Mouse (Mus musculus): ENCODE data around the gene Scgb1c1. TPM values are rescaled to one million over a fixed set of nuclear protein-coding genes. Genes with fewer than 3 reads are reported as not detected.

Scgb1c1 gene
- not detected in 2 replicates for polyA plus RNA-seq (2016; fragmentation: Nextera tagmentation; extraction: Ambion mirVana)

GRCm38 (mm10) chr7:140844905-140845665, at the start of gene Scgb1c1:
TSS of gene Scgb1c1 (plus strand) at chr7:140845547.
- Histone ChIP-seq H3K27me3 (ENCODE audit: poor library complexity, severe bottlenecking) (peaks cover 41% of the 10 kb centered on the region), H3K4me3 (0 out of 2 replicates have a peak within 1 kb of the TSS, but pooled peaks have one; percentile 22), H3K9me3 (no peaks in the 10 kb centered on the region), H3K27ac (no peak within 1 kb of the TSS), H3K4me1 (peaks cover 6% of the 10 kb centered on the region), H3K36me3 (replicated peaks) (no peaks in the 10 kb centered on the region)
- DNase-seq (ENCODE audit: extremely low spot score, low spot score) = peak; percentile 86
- WGBS = 33% methylated on average over 14 of the region's 14 CpGs

GRCm38 (mm10) chr7:140797619-140798018, 47.7 kb upstream of the Scgb1c1 start:
- H3K4me3 ChIP-seq = no peak overlapping the region
- WGBS = 83% methylated on average over 3 of the region's 3 CpGs
- no peaks in the 10 kb centered on the region for H3K36me3 ChIP-seq (replicated peaks)
- no peaks in the 10 kb centered on the region for H3K9me3 ChIP-seq
- no peaks in the 10 kb centered on the region for H3K27me3 ChIP-seq (ENCODE audit: poor library complexity, severe bottlenecking)
- no peaks in the 10 kb centered on the region for H3K4me1 ChIP-seq
- DNase-seq (ENCODE audit: extremely low spot score, low spot score) = no peak
- no peak overlapping the region for H3K27ac ChIP-seq

DNA sequence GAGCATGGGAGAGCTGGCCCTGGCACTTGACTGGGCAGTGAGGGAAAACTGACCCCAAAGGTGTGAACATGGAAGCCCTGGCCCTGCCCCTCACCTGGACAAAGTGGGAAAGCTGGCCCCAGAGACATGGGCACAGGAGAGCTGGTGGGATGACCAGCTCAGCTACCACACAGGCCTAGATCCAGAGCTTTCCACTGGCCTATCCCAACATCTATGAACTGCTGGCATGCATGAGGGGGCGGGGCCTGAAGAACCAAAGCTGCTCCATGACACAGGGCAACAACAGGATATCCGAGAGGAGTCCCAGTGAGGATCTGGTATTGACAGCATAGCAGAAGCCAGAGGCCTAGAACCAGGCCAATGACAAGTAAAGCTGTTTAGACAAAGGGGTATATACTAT, 47.1 kb upstream of the Scgb1c1 start:
- DNase-seq (ENCODE audit: extremely low spot score, low spot score) = no peak
- WGBS = 70% methylated on average over 2 of the region's 2 CpGs
- H3K4me3 ChIP-seq = no peak overlapping the region

GRCm38 (mm10) chr7:140802629-140803028, 42.7 kb upstream of the Scgb1c1 start:
- Histone ChIP-seq H3K36me3 (replicated peaks) (no peaks in the 10 kb centered on the region), H3K27me3 (ENCODE audit: poor library complexity, severe bottlenecking) (no peaks in the 10 kb centered on the region), H3K27ac (no peak overlapping the region), H3K4me1 (no peaks in the 10 kb centered on the region), H3K9me3 (no peaks in the 10 kb centered on the region), H3K4me3 (no peak overlapping the region)
- DNase-seq (ENCODE audit: extremely low spot score, low spot score) = no peak
- WGBS = 87% methylated on average over 6 of the region's 6 CpGs

More for the DNA sequence above, 47.1 kb upstream of the Scgb1c1 start:
- H3K36me3 ChIP-seq (replicated peaks) = no peaks in the 10 kb centered on the region
- no peaks in the 10 kb centered on the region for H3K27me3 ChIP-seq (ENCODE audit: poor library complexity, severe bottlenecking)
- H3K9me3 ChIP-seq = no peaks in the 10 kb centered on the region
- H3K4me1 ChIP-seq = no peaks in the 10 kb centered on the region
- H3K27ac ChIP-seq = no peak overlapping the region

DNA sequence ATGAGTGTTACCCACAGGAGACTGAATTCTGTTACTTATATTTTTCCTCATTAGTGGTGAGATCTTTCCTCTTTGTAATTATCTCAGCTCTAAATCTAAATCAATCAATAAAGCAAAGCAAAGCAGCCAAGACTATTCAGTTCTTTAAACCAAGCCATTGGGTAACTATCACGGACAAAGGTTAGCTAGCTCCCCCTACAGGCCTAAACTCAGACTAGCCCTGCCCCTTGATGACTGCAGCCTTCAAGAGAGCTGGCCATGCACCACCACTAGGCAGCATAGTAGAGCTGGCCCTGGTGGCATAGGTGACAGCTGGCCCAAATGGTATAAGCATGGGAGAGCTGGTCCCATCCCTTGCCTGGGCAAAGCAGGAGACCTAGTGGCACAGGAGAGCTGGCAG, 39.6 kb upstream of the Scgb1c1 start:
- Histone ChIP-seq H3K27ac (no peak overlapping the region), H3K4me1 (no peaks in the 10 kb centered on the region), H3K27me3 (ENCODE audit: poor library complexity, severe bottlenecking) (no peaks in the 10 kb centered on the region), H3K36me3 (replicated peaks) (peaks cover 5% of the 10 kb centered on the region), H3K9me3 (no peaks in the 10 kb centered on the region), H3K4me3 (no peak overlapping the region)
- no peak for DNase-seq (ENCODE audit: extremely low spot score, low spot score)
- WGBS = 9% methylated on average over 1 of the region's 1 CpGs

DNA sequence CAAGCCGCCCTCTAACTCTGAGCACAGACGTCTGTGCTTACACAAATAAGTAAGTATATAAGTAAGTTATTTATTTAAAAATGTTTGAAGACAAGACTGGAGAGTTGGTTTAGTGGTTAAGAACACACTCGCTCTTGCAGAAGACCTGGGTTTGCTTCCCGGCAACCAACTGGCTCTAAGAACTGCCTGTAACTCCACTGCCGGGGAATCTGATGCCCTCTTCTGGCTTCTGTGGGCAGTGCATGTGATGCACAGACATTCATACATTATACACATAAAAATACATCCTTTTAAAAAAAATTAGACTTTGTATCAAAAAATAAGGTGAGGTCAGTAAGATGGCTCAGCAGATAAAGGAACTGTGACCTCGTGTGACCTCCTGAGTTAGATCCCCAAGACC, 34.9 kb upstream of the Scgb1c1 start:
- Histone ChIP-seq H3K4me3 (no peak overlapping the region), H3K27ac (no peak overlapping the region), H3K36me3 (replicated peaks) (peaks cover 29% of the 10 kb centered on the region), H3K27me3 (ENCODE audit: poor library complexity, severe bottlenecking) (no peaks in the 10 kb centered on the region), H3K4me1 (no peaks in the 10 kb centered on the region), H3K9me3 (no peaks in the 10 kb centered on the region)
- no peak for DNase-seq (ENCODE audit: extremely low spot score, low spot score)
- WGBS = 95% methylated on average over 6 of the region's 6 CpGs

DNA sequence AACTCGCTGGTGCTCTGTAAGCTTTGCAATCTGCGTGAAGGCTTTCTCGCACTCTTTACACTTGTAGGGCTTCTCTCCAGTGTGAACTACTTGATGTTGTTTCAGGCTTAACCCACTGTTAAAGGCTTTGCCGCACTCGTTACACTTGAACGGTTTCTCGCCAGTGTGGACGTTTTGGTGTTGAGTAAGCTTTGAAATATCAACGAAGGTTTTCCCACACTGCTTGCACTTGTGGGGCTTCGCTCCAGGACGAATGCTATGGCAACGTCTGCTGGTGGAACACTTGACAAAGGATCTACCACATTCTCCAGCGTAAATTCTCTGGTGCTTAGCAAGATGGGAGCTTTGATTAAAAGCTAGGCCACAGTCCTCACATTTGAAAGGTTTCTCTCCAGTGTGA, 33.6 kb upstream of the Scgb1c1 start:
- Histone ChIP-seq H3K4me3 (no peak overlapping the region), H3K27me3 (ENCODE audit: poor library complexity, severe bottlenecking) (no peaks in the 10 kb centered on the region), H3K4me1 (no peaks in the 10 kb centered on the region), H3K36me3 (replicated peaks) (peaks cover 29% of the 10 kb centered on the region), H3K9me3 (no peaks in the 10 kb centered on the region), H3K27ac (no peak overlapping the region)
- DNase-seq (ENCODE audit: extremely low spot score, low spot score) = no peak
- WGBS = 90% methylated on average over 13 of the region's 13 CpGs

DNA sequence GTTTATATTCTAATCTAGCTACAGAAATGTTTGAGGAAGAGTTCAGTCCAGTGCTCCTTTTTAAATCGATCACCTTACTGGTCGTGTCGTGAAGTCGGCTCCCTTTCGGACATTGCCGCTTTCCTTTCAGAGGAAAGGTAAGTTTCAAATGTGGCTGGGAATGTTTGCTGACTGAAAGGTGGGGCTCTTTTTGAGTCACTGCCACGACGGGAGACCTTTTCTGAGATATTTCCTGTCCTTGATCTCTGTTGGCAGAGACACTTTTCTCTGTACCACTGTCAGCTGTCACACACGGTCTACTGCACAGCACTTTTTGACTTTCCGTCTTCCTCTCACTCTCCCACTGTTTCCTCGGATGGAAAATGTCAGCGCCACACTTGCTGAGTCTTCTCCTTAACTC, 32.5 kb upstream of the Scgb1c1 start:
- H3K9me3 ChIP-seq = no peaks in the 10 kb centered on the region
- no peak for DNase-seq (ENCODE audit: extremely low spot score, low spot score)
- H3K27me3 ChIP-seq (ENCODE audit: poor library complexity, severe bottlenecking) = no peaks in the 10 kb centered on the region
- 96% methylated on average over 12 of the region's 12 CpGs for WGBS
- H3K4me1 ChIP-seq = no peaks in the 10 kb centered on the region
- H3K4me3 ChIP-seq = no peak overlapping the region
- peaks cover 29% of the 10 kb centered on the region for H3K36me3 ChIP-seq (replicated peaks)
- no peak overlapping the region for H3K27ac ChIP-seq

DNA sequence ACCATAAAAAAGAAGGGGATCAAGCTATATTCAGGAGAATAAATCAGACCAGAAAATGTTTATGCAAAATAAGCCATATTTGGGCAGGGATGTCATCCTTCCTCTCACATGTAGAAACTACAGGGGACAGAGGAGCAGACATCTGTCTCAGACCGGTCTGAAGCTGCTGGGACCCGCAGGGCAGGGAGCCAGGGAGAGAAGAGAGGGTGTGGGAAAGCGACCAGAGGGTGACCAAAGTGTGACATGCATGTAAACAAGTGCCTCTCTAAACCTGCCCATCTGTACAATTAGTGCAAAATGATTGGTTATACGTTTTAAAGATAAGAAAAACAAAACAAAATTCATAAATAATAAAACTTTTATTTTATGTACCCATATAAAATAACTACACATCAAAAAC, 25.2 kb upstream of the Scgb1c1 start:
- no peak for DNase-seq (ENCODE audit: extremely low spot score, low spot score)
- H3K27ac ChIP-seq = no peak overlapping the region
- H3K4me3 ChIP-seq = no peak overlapping the region
- H3K9me3 ChIP-seq = no peaks in the 10 kb centered on the region
- H3K27me3 ChIP-seq (ENCODE audit: poor library complexity, severe bottlenecking) = no peaks in the 10 kb centered on the region; the same call in 1 of the 2 replicates
- 87% methylated on average over 4 of the region's 4 CpGs for WGBS
- no peaks in the 10 kb centered on the region for H3K36me3 ChIP-seq (replicated peaks)
- H3K4me1 ChIP-seq = peaks cover 10% of the 10 kb centered on the region

- H3K4me3 ChIP-seq = peak overlapping the region; percentile 69
- no peaks in the 10 kb centered on the region for H3K9me3 ChIP-seq
- H3K4me1 ChIP-seq = peaks cover 10% of the 10 kb centered on the region
- 57% methylated on average over 5 of the region's 5 CpGs for WGBS
- H3K27ac ChIP-seq = peak overlapping the region; percentile 83
- H3K27me3 ChIP-seq (ENCODE audit: poor library complexity, severe bottlenecking) = no peaks in the 10 kb centered on the region; the same call in 1 of the 2 replicates
- no peaks in the 10 kb centered on the region for H3K36me3 ChIP-seq (replicated peaks)
- no peak for DNase-seq (ENCODE audit: extremely low spot score, low spot score)
These were observed 24.1 kb upstream of the Scgb1c1 start for GRCm38 (mm10) chr7:140821305-140821652.

DNA sequence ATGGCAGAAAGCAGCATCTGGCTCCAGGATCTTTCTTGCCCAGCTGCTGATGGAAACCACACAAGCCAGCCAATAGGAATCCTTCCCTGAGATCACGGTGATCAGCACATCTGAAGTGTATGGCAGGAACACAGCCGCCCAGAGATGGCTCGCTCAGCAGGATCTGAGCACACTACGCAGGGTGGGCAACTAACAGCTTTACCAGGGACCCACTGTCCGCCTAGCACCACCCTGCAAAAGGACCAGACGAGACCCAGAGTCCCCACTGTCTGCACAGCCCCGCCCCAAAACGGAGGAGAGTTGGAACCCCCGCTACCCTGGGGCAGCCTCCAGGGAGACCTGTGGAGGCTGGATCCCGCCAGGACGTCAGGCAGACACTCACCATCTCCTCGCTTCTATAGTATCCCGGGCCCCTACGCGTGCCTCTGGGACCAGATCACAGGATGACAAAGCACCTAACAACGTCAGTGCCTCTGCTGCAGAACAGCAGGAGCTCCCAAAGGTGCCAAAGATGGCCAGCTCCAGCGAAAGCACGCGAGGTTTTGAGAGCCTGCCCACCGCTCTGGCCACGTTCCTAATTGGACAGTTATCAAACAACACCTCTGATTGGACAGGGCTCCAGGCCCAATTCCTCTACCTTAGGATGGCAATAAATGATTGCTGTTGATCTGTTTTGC, 23.6 kb upstream of the Scgb1c1 start, which contains the start of gene Zfp941:
TSS of gene Zfp941 (minus strand) at position 526 of the 677 bp plus-strand sequence.
- Histone ChIP-seq H3K9me3 (no peaks in the 10 kb centered on the region), H3K27ac (peak within 1 kb of the TSS; percentile 83), H3K27me3 (ENCODE audit: poor library complexity, severe bottlenecking) (peaks cover 4% of the 10 kb centered on the region; the same call in 1 of the 2 replicates), H3K4me1 (peaks cover 10% of the 10 kb centered on the region), H3K4me3 (peak within 1 kb of the TSS; percentile 69), H3K36me3 (replicated peaks) (no peaks in the 10 kb centered on the region)
- peak; percentile 67 for DNase-seq (ENCODE audit: extremely low spot score, low spot score)
- WGBS = under 1% methylated on average over 21 of the region's 21 CpGs

- Histone ChIP-seq H3K27ac (no peak overlapping the region), H3K27me3 (ENCODE audit: poor library complexity, severe bottlenecking) (peaks cover 6% of the 10 kb centered on the region; the same call in 1 of the 2 replicates), H3K4me1 (peaks cover 10% of the 10 kb centered on the region), H3K4me3 (no peak overlapping the region), H3K36me3 (replicated peaks) (no peaks in the 10 kb centered on the region), H3K9me3 (no peaks in the 10 kb centered on the region)
- WGBS = 92% methylated on average over 4 of the region's 4 CpGs
- DNase-seq (ENCODE audit: extremely low spot score, low spot score) = no peak
These were observed 22.6 kb upstream of the Scgb1c1 start for GRCm38 (mm10) chr7:140822731-140823130.

All from forebrain, embryonic 10.5 days (tissue).